Mouse (Mus musculus) CH12.LX (cell line): Measurements from ENCODE around the gene Ablim2. TPM values are rescaled to one million over a fixed set of nuclear protein-coding genes. Genes with fewer than 3 reads are reported as not detected.

ENCODE experiments used
- DNase-seq: peaks from one replicate; pipeline ENCODE4 v3.0.0-alpha.2; 2013; ENCODE audit errors: extremely low read depth
- H3K27ac ChIP-seq: 2 replicates; pipeline ENCODE4 v1.5.1; 2012; ENCODE audit warnings: low read depth, mild to moderate bottlenecking, control low read depth, moderate library complexity; ENCODE audit not compliant: insufficient read depth
- H3K27me3 ChIP-seq: replicated peaks from 2 replicates; pipeline ENCODE3; 2012; ENCODE audit warnings: inconsistent platforms
- H3K36me3 ChIP-seq, 2 experiments: replicated peaks in 1 of 2; 2 replicates each; pipeline versions ENCODE3 to v1.6.1; 2012; ENCODE audit warnings: inconsistent platforms in 1 of 2, low read length in 1 of 2, mild to moderate bottlenecking in 1 of 2, mixed read lengths in 1 of 2, moderate library complexity in 1 of 2; ENCODE audit not compliant: control insufficient read depth in 1 of 2, insufficient read depth in 1 of 2
- H3K4me1 ChIP-seq, 2 experiments: 2 replicates each; pipeline ENCODE4 v1.6.1; 2012; ENCODE audit warnings: inconsistent platforms in 1 of 2, moderate library complexity in 1 of 2; ENCODE audit not compliant: insufficient read depth in 2 of 2, control insufficient read depth in 1 of 2
- H3K4me2 ChIP-seq: 2 replicates; pipeline ENCODE4 v1.6.1; 2012; ENCODE audit warnings: low read depth, mild to moderate bottlenecking, control low read depth; ENCODE audit not compliant: poor library complexity, insufficient read depth, severe bottlenecking
- H3K4me3 ChIP-seq, 3 experiments: fragments of 150-350 bp in 1 of 3; sonication (generic) in 1 of 3; replicated peaks in 1 of 3; 2 replicates each; pipeline versions ENCODE3 to v1.5.1; 2011 to 2012; ENCODE audit warnings: low read depth in 2 of 3, low read length in 2 of 3, mild to moderate bottlenecking in 2 of 3, moderate library complexity in 2 of 3, control low read depth in 1 of 3, improper control_type of control experiment in 1 of 3, inconsistent platforms in 1 of 3, mixed read lengths in 1 of 3; ENCODE audit not compliant: poor library complexity in 1 of 3
- H3K79me2 ChIP-seq: replicated peaks from 2 replicates; pipeline ENCODE4 v1.6.1; 2012; ENCODE audit warnings: mild to moderate bottlenecking, moderate library complexity; ENCODE audit not compliant: control insufficient read depth, poor library complexity, insufficient read depth, severe bottlenecking; ENCODE audit errors: extremely low read depth
- H3K9ac ChIP-seq: 2 replicates; pipeline ENCODE4 v1.6.1; 2012; ENCODE audit warnings: low read depth, mild to moderate bottlenecking, control low read depth, moderate library complexity; ENCODE audit not compliant: insufficient read depth
- H3K9me3 ChIP-seq: replicated peaks from 2 replicates; pipeline ENCODE3; 2012; ENCODE audit warnings: low read length, inconsistent platforms, mixed read lengths
- BHLHE40 ChIP-seq: IDR thresholded peaks from 2 replicates; pipeline ENCODE4 v1.6.1; 2011; ENCODE audit warnings: mild to moderate bottlenecking, low read depth, low read length, improper control_type of control experiment
- CHD1 ChIP-seq: IDR thresholded peaks from 2 replicates; pipeline ENCODE4 v1.6.1; 2012; ENCODE audit warnings: low read depth, low read length, improper control_type of control experiment, inconsistent platforms
- CTCF ChIP-seq, 2 experiments: IDR thresholded peaks in 1 of 2; conservative IDR thresholded peaks in 1 of 2; 2 replicates each; pipeline ENCODE4 v1.5.1; 2011 to 2012; ENCODE audit warnings: low read depth in 2 of 2, low read length in 2 of 2, improper control_type of control experiment in 1 of 2, inconsistent platforms in 1 of 2, mild to moderate bottlenecking in 1 of 2, moderate library complexity in 1 of 2
- GABPA ChIP-seq: IDR thresholded peaks from 2 replicates; pipeline ENCODE4 v1.6.1; 2012; ENCODE audit warnings: low read depth, low read length, improper control_type of control experiment, inconsistent platforms; ENCODE audit not compliant: insufficient replicate concordance
- HCFC1 ChIP-seq: IDR thresholded peaks from 2 replicates; pipeline ENCODE4 v1.6.1; 2012; ENCODE audit warnings: low read depth, mild to moderate bottlenecking, inconsistent platforms, low read length, improper control_type of control experiment
- JUN ChIP-seq: IDR thresholded peaks from 2 replicates; pipeline ENCODE4 v1.6.1; 2011; ENCODE audit warnings: low read depth, mild to moderate bottlenecking, low read length, improper control_type of control experiment, moderate library complexity; ENCODE audit not compliant: insufficient read depth
- KAT2A ChIP-seq: IDR thresholded peaks from 2 replicates; pipeline ENCODE4 v1.6.1; 2012; ENCODE audit warnings: low read length, improper control_type of control experiment, inconsistent platforms; ENCODE audit not compliant: insufficient replicate concordance
- MAX ChIP-seq: IDR thresholded peaks from 2 replicates; pipeline ENCODE4 v1.6.1; 2011; ENCODE audit warnings: low read length, improper control_type of control experiment
- MAZ ChIP-seq: IDR thresholded peaks from 2 replicates; pipeline ENCODE4 v1.6.1; 2012; ENCODE audit warnings: low read depth, mild to moderate bottlenecking, inconsistent platforms, low read length, improper control_type of control experiment, moderate library complexity
- NRF1 ChIP-seq: IDR thresholded peaks from 2 replicates; pipeline ENCODE4 v1.6.1; 2014; ENCODE audit warnings: low read depth, mild to moderate bottlenecking, inconsistent platforms, low read length, improper control_type of control experiment, moderate library complexity
- PAX5 ChIP-seq: IDR thresholded peaks from 2 replicates; pipeline ENCODE4 v1.6.1; 2012; ENCODE audit warnings: low read length, inconsistent platforms, mixed read lengths
- SMC3 ChIP-seq: IDR thresholded peaks from 2 replicates; pipeline ENCODE4 v1.6.1; 2011; ENCODE audit warnings: low read depth, low read length, improper control_type of control experiment
- ZC3H11A ChIP-seq: IDR thresholded peaks from 2 replicates; pipeline ENCODE4 v1.6.1; 2012; ENCODE audit warnings: low read depth, mild to moderate bottlenecking, inconsistent platforms, low read length, improper control_type of control experiment
- ZMIZ1 ChIP-seq: IDR thresholded peaks from 2 replicates; pipeline ENCODE4 v1.6.1; 2012; ENCODE audit warnings: low read depth, mild to moderate bottlenecking, inconsistent platforms, low read length, improper control_type of control experiment
- dilution Hi-C: fragments of 300-500 bp; cut with MboI; formaldehyde crosslinking; loops from 2 replicates; pipeline ENCODE4 v1.14.3; 2020; ENCODE audit warnings: low sequenced_read_pairs; ENCODE audit not compliant: extremely low pct_unique_long_range_greater_than_20kb, extremely low pct_ligation_motif_present
- in situ Hi-C: fragments of 300-500 bp; cut with MboI; formaldehyde crosslinking; loops from 3 replicates; pipeline ENCODE4 v1.14.3; 2019; ENCODE audit warnings: low sequenced_read_pairs, low pct_ligation_motif_present, low pct_unique_long_range_greater_than_20kb, mixed read lengths
- polyA plus RNA-seq: library from polyadenylated mRNA; unstranded; fragments of >175 nt; gene quantifications from 2 replicates; pipeline ENCODE4 v1.2.1, GENCODE M21; 2012; ENCODE audit warnings: low read depth; ENCODE audit not compliant: insufficient read length
- total RNA-seq, 2 experiments: library from RNA; depleted of rRNA; stranded (reverse); fragments of 300-350 nt in 1 of 2; fragments of >200 nt in 1 of 2; gene quantifications; 2 replicates each; pipeline ENCODE4 v1.2.3; 2012 to 2014

Ablim2 gene
- total and polyA plus RNA-seq, 3 experiments: 4.4 to 12.2 (median 11.0) TPM

- H3K27me3 ChIP-seq: no peaks in the 10 kb centered on the region
- no peak overlapping the region for H3K4me3 ChIP-seq
- DNase-seq: no peak
- H3K9ac ChIP-seq: no peak overlapping the region
- no peak overlapping the region for H3K4me2 ChIP-seq
- H3K9me3 ChIP-seq: no peaks in the 10 kb centered on the region
- H3K79me2 ChIP-seq: no peaks in the 10 kb centered on the region
- in situ Hi-C loops: no loop called here
- TF ChIP-seq KAT2A (no peak), MAZ (no peak), BHLHE40 (no peak), PAX5 (no peak)
- no peaks in the 10 kb centered on the region for H3K36me3 ChIP-seq
- H3K27ac ChIP-seq: no peak overlapping the region
- dilution Hi-C loops: no loop called here
- no peaks in the 10 kb centered on the region for H3K4me1 ChIP-seq
Observed at GRCm38 (mm10) chr5:35926511-35926910, 168.8 kb downstream of the Ablim2 start.

DNA sequence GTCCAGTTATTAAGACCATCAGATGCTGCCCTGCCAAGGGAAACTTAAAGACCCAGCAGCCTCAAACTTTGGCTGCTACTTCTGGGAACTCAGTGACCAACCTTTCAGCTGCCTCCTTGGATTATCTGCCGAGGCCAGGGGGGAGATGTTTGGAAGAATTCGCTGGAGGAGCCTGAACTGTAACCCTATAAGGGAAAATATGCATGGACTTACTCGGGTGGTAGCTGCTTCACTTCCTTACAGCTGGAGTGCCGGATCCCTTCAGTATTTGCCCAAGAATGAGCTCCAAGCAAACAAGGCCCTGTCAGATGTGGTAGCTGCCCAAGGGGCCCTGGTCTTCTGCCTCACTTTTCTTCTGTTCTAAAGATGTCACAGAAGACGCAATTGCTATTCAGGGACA lies 173.6 kb downstream of the Ablim2 start:
- H3K9ac ChIP-seq: no peak overlapping the region
- no peaks in the 10 kb centered on the region for H3K9me3 ChIP-seq
- H3K79me2 ChIP-seq: no peaks in the 10 kb centered on the region
- H3K27me3 ChIP-seq: no peaks in the 10 kb centered on the region
- dilution Hi-C loops (no loop called here), in situ Hi-C loops (loop anchor here (5.0 kb wide), 1 partner anchor 36 kb away; no protein-coding TSS in a partner anchor)
- H3K27ac ChIP-seq: no peak overlapping the region
- peaks cover 2% of the 10 kb centered on the region in 2 experiments for H3K36me3 ChIP-seq
- TF ChIP-seq ZC3H11A (no peak), NRF1 (no peak), KAT2A (no peak), GABPA (no peak), ZMIZ1 (no peak), HCFC1 (no peak), CTCF (conservative IDR thresholded peaks at IDR 0.05 in 1 of 2, IDR thresholded peaks at IDR 0.05 in 1 of 2; ENCODE audit: low read depth in 2 of 2, low read length in 2 of 2) (no peak), CHD1 (no peak), SMC3 (no peak), MAX (no peak)
- DNase-seq: no peak
- no peak overlapping the region for H3K4me2 ChIP-seq
- no peaks in the 10 kb centered on the region for H3K4me1 ChIP-seq
- H3K4me3 ChIP-seq: no peak overlapping the region

GRCm38 (mm10) chr5:35933059-35933458 lies 175.4 kb downstream of the Ablim2 start:
- no peaks in the 10 kb centered on the region for H3K79me2 ChIP-seq
- in situ Hi-C loops (loop anchor here (5.0 kb wide), 1 partner anchor 34 kb away; no protein-coding TSS in a partner anchor), dilution Hi-C loops (no loop called here)
- DNase-seq: no peak
- no peak overlapping the region for H3K4me2 ChIP-seq
- peaks cover 2% of the 10 kb centered on the region in 2 experiments for H3K36me3 ChIP-seq
- no peak for TF ChIP-seq JUN
- H3K4me1 ChIP-seq: no peaks in the 10 kb centered on the region
- no peaks in the 10 kb centered on the region for H3K9me3 ChIP-seq
- no peak overlapping the region for H3K4me3 ChIP-seq
- H3K9ac ChIP-seq: no peak overlapping the region
- no peaks in the 10 kb centered on the region for H3K27me3 ChIP-seq
- H3K27ac ChIP-seq: no peak overlapping the region

Other genes with a start within 250 kb of the Ablim2 start
- not detected in 2 replicates for gene Cpz, start 232.2 kb upstream of the Ablim2 start, total RNA-seq (2012; rRNA removed)
- gene Cpz, start 232.2 kb upstream of the Ablim2 start, total RNA-seq (2014; rRNA removed): not detected in 2 replicates
- not detected in 2 replicates for gene Cpz, start 232.2 kb upstream of the Ablim2 start, polyA plus RNA-seq
- gene Trmt44, start 182.8 kb upstream of the Ablim2 start, total RNA-seq (2012; rRNA removed): 7.9 and 10.3 TPM in 2 replicates
- 6.5 and 7.3 TPM in 2 replicates for gene Trmt44, start 182.8 kb upstream of the Ablim2 start, total RNA-seq (2014; rRNA removed)
- 7.5 and 8.4 TPM in 2 replicates for gene Trmt44, start 182.8 kb upstream of the Ablim2 start, polyA plus RNA-seq
- gene Acox3, start 174.8 kb upstream of the Ablim2 start, total RNA-seq (2012; rRNA removed): 21.2 and 22.3 TPM in 2 replicates
- gene Acox3, start 174.8 kb upstream of the Ablim2 start, total RNA-seq (2014; rRNA removed): 9.4 and 11.5 TPM in 2 replicates
- 32.3 and 34.3 TPM in 2 replicates for gene Acox3, start 174.8 kb upstream of the Ablim2 start, polyA plus RNA-seq
- gene Htra3, start 78.1 kb upstream of the Ablim2 start, total RNA-seq (2012; rRNA removed): not detected in 2 replicates
- not detected in 2 replicates for gene Htra3, start 78.1 kb upstream of the Ablim2 start, total RNA-seq (2014; rRNA removed)
- gene Htra3, start 78.1 kb upstream of the Ablim2 start, polyA plus RNA-seq: not detected in 2 replicates
- 0.85 and 0.97 TPM in 2 replicates for gene Sh3tc1, start 17.9 kb upstream of the Ablim2 start, total RNA-seq (2012; rRNA removed)
- 1.2 and 1.4 TPM in 2 replicates for gene Sh3tc1, start 17.9 kb upstream of the Ablim2 start, total RNA-seq (2014; rRNA removed)
- gene Sh3tc1, start 17.9 kb upstream of the Ablim2 start, polyA plus RNA-seq: 2.3 and 3.5 TPM in 2 replicates
- 3.0 and 4.0 TPM in 2 replicates for gene Afap1, start 135.4 kb downstream of the Ablim2 start, total RNA-seq (2012; rRNA removed)
- 0.32 and 0.35 TPM in 2 replicates for gene Afap1, start 135.4 kb downstream of the Ablim2 start, total RNA-seq (2014; rRNA removed)
- gene Afap1, start 135.4 kb downstream of the Ablim2 start, polyA plus RNA-seq: 0.74 and 0.86 TPM in 2 replicates